12 mouse cellular contexts compared by ENCODE assay signal in genomic region chr4:53832321-53832720, GRCm38 (mm10). TPM values are rescaled to one million over a fixed set of nuclear protein-coding genes. Genes with fewer than 3 reads are reported as not detected.
A peak's percentile ranks its signal among the peaks of the same experiment; 100 is the strongest.
DNase-seq lines count a peak whose midpoint lies in the region; ATAC-seq and TF ChIP-seq lines count a peak whose summit lies in the region.
"Had no signal": no experiment of that assay in that cellular context is flagged by ENCODE, and none has a peak within 500 bp of the region (broad histone marks: within the 10 kb centered on the region; RNA-seq: fewer than 3 reads in every experiment).

No protein-coding gene starts in this region.

- peak; percentile 33; the same call in 1 of the 2 replicates for ATAC-seq in frontal cortex, adult (ENCODE audit: low TSS enrichment)
- ATAC-seq in inflammation-experienced regulatory T-cells, adult 6 months: peak; percentile 80
- ATAC-seq in megakaryocyte progenitor cell, adult 5-6 weeks (replicated peaks; ENCODE audit: poor library complexity): peak; percentile 89
- ATAC-seq: liver, postnatal 0 days had no signal

- peaks cover 5% of the 10 kb centered on the region for H3K4me1 ChIP-seq in lung, adult 2 months (ENCODE audit: control insufficient read depth, insufficient read depth, low read length)
- H3K4me1 ChIP-seq: stomach, embryonic 15.5 days had no signal

- TF ChIP-seq CTCF in lung, adult 2 months (IDR thresholded peaks at IDR 0.05; ENCODE audit: insufficient read depth, low read length): no peak

- WGBS in lung, adult 2 months: 39% methylated on average over 3 of the region's 3 CpGs

- TF ChIP-seq POLR2A in lung, adult 2 months (IDR thresholded peaks at IDR 0.05; ENCODE audit: borderline replicate concordance, extremely low read depth, low read depth, low read length): no peak

- DNase-seq in frontal cortex, postnatal 36 days (ENCODE audit: low spot score in 2 of 2): no peak
- DNase-seq in lung, adult 18-20 months: peak; percentile 18 to 27
- no peak for DNase-seq in lung, adult 2 months
- DNase-seq in testis, postnatal 10 days (ENCODE audit: low spot score): no peak
- DNase-seq in right cerebral cortex, postnatal 4 days: no peak
- DNase-seq: cerebellum, postnatal 10 days; liver, postnatal 0 days had no signal

- H3K4me3 ChIP-seq in lung, adult 2 months (replicated peaks; ENCODE audit: extremely low read depth, low read depth, low read length): no peak overlapping the region
- H3K4me3 ChIP-seq: stomach, embryonic 15.5 days had no signal

RNA-seq across cellular contexts. Expression of gene Tmem38b, which starts 6.5 kb away (rescaled TPM):
- 8.6 and 9.7 TPM in 2 replicates for polyA plus RNA-seq in lung, adult 2 months (2012; rRNA removed)
- polyA plus RNA-seq in inflammation-experienced regulatory T-cells, adult 6 months (2017; shearing (Covaris generic)): 10 to 100 TPM; 18.1 to 30.6 (median 20.1) TPM
- total RNA-seq in megakaryocyte progenitor cell, adult 5-6 weeks (2015): 25.2 and 25.5 TPM in 2 replicates
- 13.2 and 14.3 TPM in 2 replicates for total RNA-seq in megakaryocyte progenitor cell, adult 5-6 weeks (2017)

RNA-seq across cellular contexts. Expression of gene Tal2, which starts 52.8 kb away (rescaled TPM):
- polyA plus RNA-seq in lung, adult 2 months (2012; rRNA removed): 0.05 TPM in 1 of 2 replicates, not detected in the other
- not detected for polyA plus RNA-seq in inflammation-experienced regulatory T-cells, adult 6 months (2017; shearing (Covaris generic))
- total RNA-seq in megakaryocyte progenitor cell, adult 5-6 weeks (2015): not detected in 2 replicates
- 0.24 TPM in 1 of 2 replicates, not detected in the other for total RNA-seq in megakaryocyte progenitor cell, adult 5-6 weeks (2017)
- total RNA-seq: layer of hippocampus, postnatal 14 days had no signal
- polyA plus RNA-seq: liver, postnatal 0 days had no signal

Comparison
In these comparisons a context has a peak if more than half of its experiments do, and no peak if none do; other contexts are left out.
1. DNase-seq: peak in lung, adult 18-20 months (2 of 2); none in frontal cortex, postnatal 36 days (0 of 2), lung, adult 2 months (single experiment), testis, postnatal 10 days (single experiment) and right cerebral cortex, postnatal 4 days (single experiment).
2. ATAC-seq: peak in every context shown above with its lines; median percentile 89 in megakaryocyte progenitor cell, adult 5-6 weeks; 80 in inflammation-experienced regulatory T-cells, adult 6 months; 33 in frontal cortex, adult.